Mouse (Mus musculus): ENCODE data around the gene CT030661.1. TPM values are rescaled to one million over a fixed set of nuclear protein-coding genes. Genes with fewer than 3 reads are reported as not detected.
"Not testable (repeated sequence)": the region's sequence is repeated elsewhere in the genome, so short reads cannot be mapped to it uniquely, and the experiment has no call there.

CT030661.1 gene
- 1 to 10 TPM; 8.0 to 8.8 TPM for total RNA-seq (2021)

GRCm38 (mm10) chr17:22314730-22315226, at the start of gene CT030661.1:
Gene CT030661.1, minus strand, starts transcription at chr17:22314837.
- peak; percentile 93 for DNase-seq

DNA sequence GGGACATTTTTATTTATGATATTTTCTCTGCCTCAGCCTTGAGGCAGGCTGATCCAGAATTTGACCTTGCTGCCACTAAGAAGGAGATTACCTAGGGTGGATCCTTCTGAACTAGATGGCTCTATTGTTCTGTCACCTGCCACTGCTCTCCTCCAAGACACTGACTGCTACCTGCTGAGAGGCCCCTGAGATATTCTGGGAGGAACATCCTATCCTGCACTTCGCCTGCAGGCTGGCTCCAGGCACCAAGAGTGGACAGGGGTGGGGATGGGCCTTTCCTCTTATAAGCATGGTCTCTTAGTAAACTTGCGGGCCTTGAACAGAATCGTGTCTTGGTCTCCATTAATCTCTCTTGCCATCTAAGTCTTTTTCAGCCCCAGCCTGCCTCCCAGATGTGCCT, 49.3 kb upstream of the CT030661.1 start:
- DNase-seq: no peak

GRCm38 (mm10) chr17:22361101-22361781, 46.6 kb upstream of the CT030661.1 start, which contains the start of the genes Zfp944 and Zfp758:
Gene Zfp944, minus strand, starts transcription at chr17:22361400.
Gene Zfp758, plus strand, starts transcription at chr17:22361453.
- DNase-seq: peak; percentile 50

- DNase-seq: no peak
These were observed 45.9 kb upstream of the CT030661.1 start for GRCm38 (mm10) chr17:22360572-22360971.

GRCm38 (mm10) chr17:22352794-22353193, 38.2 kb upstream of the CT030661.1 start:
- DNase-seq: peak; percentile 56

DNA sequence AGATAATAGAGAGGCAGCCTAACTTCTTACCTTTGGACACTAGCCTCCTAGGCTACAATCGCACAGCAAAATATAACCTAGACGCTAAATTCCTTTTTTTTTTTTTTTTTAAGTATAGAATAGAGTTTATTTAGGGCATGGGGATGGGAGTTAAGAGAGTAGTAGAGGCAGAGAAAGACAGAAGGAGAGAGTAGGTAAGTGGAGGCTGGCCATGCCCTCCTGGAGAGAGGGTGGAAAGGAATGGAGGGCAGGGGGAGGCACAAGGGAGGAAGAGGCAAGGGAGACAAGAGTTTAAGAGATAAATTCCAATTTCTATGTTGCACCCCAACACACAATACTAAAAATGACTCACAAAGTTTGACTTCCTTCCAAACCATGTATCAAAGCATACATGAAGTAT, 610 bp upstream of the CT030661.1 start:
- DNase-seq: not testable (repeated sequence)

DNA sequence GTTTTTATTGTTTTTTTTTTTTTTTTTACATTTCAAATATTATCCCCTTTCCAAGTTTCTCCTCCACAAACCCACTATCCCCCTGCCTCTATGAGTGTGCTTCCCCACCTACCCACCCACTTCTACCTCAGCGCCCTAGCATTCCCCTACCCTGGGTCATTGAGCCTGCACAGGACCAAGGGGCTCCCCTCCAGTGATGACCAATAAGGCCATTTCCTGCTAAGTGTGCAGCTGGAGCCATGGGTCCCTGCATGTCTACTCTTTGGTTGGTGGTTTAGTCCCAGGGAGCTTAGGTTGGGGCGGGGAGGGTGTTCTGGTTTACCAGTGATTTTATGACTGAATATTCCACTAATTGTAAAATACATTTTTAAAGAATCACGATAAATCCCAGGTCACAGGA, 418 bp downstream of the CT030661.1 start:
- peak; percentile 7 for DNase-seq

Other genes starting within 250 kb of the CT030661.1 start
- gene Zfp947, start 148.6 kb downstream of the CT030661.1 start, total RNA-seq (2021): 1 to 10 TPM; 1.4 to 1.8 TPM
- gene Zfp994, start 89.2 kb downstream of the CT030661.1 start, total RNA-seq (2021): 1 to 10 TPM; 2.6 to 2.8 TPM
- gene Zfp944, start 46.6 kb upstream of the CT030661.1 start, total RNA-seq (2021): 1 to 10 TPM; 4.2 to 5.3 TPM
- gene Zfp758, start 46.6 kb upstream of the CT030661.1 start, total RNA-seq (2021): 1 to 10 TPM; 6.6 TPM
- 1 to 10 TPM; 5.7 to 6.1 TPM for gene Zfp946, start 109.4 kb upstream of the CT030661.1 start, total RNA-seq (2021)

Data from heart, postnatal 4 days (tissue).